Mouse (Mus musculus): ENCODE measurements at regions not wholly inside any gene's neighbourhood (a gene's known extent, or its start where the extent isn't known, plus 50 kb on each side); places are given as distances from the start of the nearest gene placed in this dataset.
A peak's percentile ranks its signal among the peaks of the same experiment; 100 is the strongest.

GRCm38 (mm10) chr10:120663396-120663795, 187.1 kb upstream of the Hmga2 start:
- Histone ChIP-seq H3K4me3 (no peak overlapping the region), H3K9ac (no peak overlapping the region), H3K4me1 (replicated peaks) (0 out of 2 replicates have a peak, but pooled peaks cover 6% of the 10 kb centered on the region), H3K27me3 (0 out of 2 replicates have a peak, but pooled peaks cover 3% of the 10 kb centered on the region), H3K9me3 (no peaks in the 10 kb centered on the region), H3K4me2 (no peak overlapping the region), H3K36me3 (no peaks in the 10 kb centered on the region), H3K27ac (replicated peaks) (no peak overlapping the region)
- WGBS, result 40% methylated on average over 11 of the region's 11 CpGs
- ATAC-seq (ENCODE audit: low read depth), result no peak

DNA sequence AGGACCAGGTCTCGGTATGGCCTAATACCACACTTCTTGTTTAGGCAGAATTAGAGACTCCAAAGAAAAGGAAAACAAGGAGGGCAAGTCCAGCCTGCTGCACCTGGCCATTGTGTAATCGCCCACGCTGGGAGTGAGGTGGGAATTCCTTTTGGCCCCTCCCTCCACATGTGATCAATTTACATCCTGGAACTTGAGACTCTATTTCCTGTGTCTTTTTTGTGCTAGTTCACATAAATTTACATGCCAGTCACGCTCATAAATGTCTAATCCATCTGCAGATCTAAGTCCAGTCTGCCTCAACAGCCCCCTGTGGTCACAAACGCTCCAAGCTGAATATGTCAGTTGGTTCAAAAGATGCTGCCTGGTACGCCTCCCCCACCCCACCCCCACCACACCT, 184.2 kb upstream of the Hmga2 start:
- H3K4me3 ChIP-seq, result no peak overlapping the region
- H3K27ac ChIP-seq (replicated peaks), result no peak overlapping the region
- H3K36me3 ChIP-seq, result no peaks in the 10 kb centered on the region
- H3K27me3 ChIP-seq, result 0 out of 2 replicates have a peak, but pooled peaks cover 3% of the 10 kb centered on the region
- H3K9ac ChIP-seq, result no peak overlapping the region
- no peaks in the 10 kb centered on the region for H3K9me3 ChIP-seq
- H3K4me1 ChIP-seq (replicated peaks), result 0 out of 2 replicates have a peak, but pooled peaks cover 6% of the 10 kb centered on the region
- H3K4me2 ChIP-seq, result no peak overlapping the region
- WGBS, result 34% methylated on average over 6 of the region's 6 CpGs
- ATAC-seq (ENCODE audit: low read depth), result no peak

GRCm38 (mm10) chr10:120655238-120655931, 179.1 kb upstream of the Hmga2 start:
- H3K27ac ChIP-seq (replicated peaks), result no peak overlapping the region
- no peaks in the 10 kb centered on the region for H3K27me3 ChIP-seq
- H3K9me3 ChIP-seq, result 0 out of 2 replicates have a peak, but pooled peaks cover under 1% of the 10 kb centered on the region
- H3K4me2 ChIP-seq, result no peak overlapping the region
- no peaks in the 10 kb centered on the region for H3K36me3 ChIP-seq
- 0 out of 2 replicates have a peak, but pooled peaks cover under 1% of the 10 kb centered on the region for H3K4me1 ChIP-seq (replicated peaks)
- H3K4me3 ChIP-seq, result no peak overlapping the region
- no peak overlapping the region for H3K9ac ChIP-seq
- ATAC-seq (ENCODE audit: low read depth), result no peak
- WGBS, result 83% methylated on average over 14 of the region's 14 CpGs

GRCm38 (mm10) chr10:120652525-120653215, 176.4 kb upstream of the Hmga2 start:
- H3K36me3 ChIP-seq, result no peaks in the 10 kb centered on the region
- H3K9ac ChIP-seq, result no peak overlapping the region
- 87% methylated on average over 6 of the region's 6 CpGs for WGBS
- H3K4me3 ChIP-seq, result no peak overlapping the region
- H3K4me1 ChIP-seq (replicated peaks), result 0 out of 2 replicates have a peak, but pooled peaks cover 2% of the 10 kb centered on the region
- 0 out of 2 replicates have a peak, but pooled peaks cover 3% of the 10 kb centered on the region for H3K9me3 ChIP-seq
- H3K4me2 ChIP-seq, result no peak overlapping the region
- H3K27me3 ChIP-seq, result no peaks in the 10 kb centered on the region; the same call in 1 of the 2 replicates
- no peak overlapping the region for H3K27ac ChIP-seq (replicated peaks)
- ATAC-seq (ENCODE audit: low read depth), result no peak

DNA sequence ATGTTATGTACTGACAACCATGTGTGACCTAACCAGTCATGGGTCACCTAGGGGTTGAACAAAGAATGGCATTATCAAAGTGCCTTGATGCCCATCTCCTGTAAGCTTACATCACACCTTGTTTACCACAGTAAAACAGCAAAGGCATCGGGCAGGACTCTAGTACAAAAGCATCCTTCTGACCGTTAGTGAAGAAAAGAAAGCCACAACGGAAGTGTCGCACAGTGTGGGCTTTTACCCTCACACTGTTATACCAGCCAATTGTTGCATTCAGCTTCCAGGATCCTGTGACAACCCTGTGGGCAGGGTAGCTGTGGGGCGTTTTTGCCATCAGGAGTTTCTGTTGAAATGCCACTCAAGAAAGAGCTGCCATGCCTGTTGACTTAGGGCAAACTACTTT, 175.6 kb upstream of the Hmga2 start:
- H3K4me1 ChIP-seq (replicated peaks), result peaks cover 10% of the 10 kb centered on the region; the same call in 1 of the 2 replicates
- ATAC-seq (ENCODE audit: low read depth), result no peak
- 93% methylated on average over 5 of the region's 5 CpGs for WGBS
- no peaks in the 10 kb centered on the region; the same call in 1 of the 2 replicates for H3K27me3 ChIP-seq
- H3K27ac ChIP-seq (replicated peaks), result no peak overlapping the region
- H3K36me3 ChIP-seq, result no peaks in the 10 kb centered on the region
- no peak overlapping the region for H3K4me2 ChIP-seq
- H3K4me3 ChIP-seq, result no peak overlapping the region
- 0 out of 2 replicates have a peak, but pooled peaks cover 3% of the 10 kb centered on the region for H3K9me3 ChIP-seq
- H3K9ac ChIP-seq, result no peak overlapping the region

GRCm38 (mm10) chr10:120650336-120650735, 174.1 kb upstream of the Hmga2 start:
- ATAC-seq (ENCODE audit: low read depth), result no peak
- peaks cover 3% of the 10 kb centered on the region; the same call in 1 of the 2 replicates for H3K27me3 ChIP-seq
- 98% methylated on average over 9 of the region's 9 CpGs for WGBS

GRCm38 (mm10) chr10:120648741-120649140, 172.5 kb upstream of the Hmga2 start:
- ATAC-seq (ENCODE audit: low read depth), result no peak
- 64% methylated on average over 3 of the region's 3 CpGs for WGBS
- H3K27me3 ChIP-seq, result peaks cover 3% of the 10 kb centered on the region; the same call in 1 of the 2 replicates
- no peak overlapping the region for H3K27ac ChIP-seq (replicated peaks)
- H3K4me2 ChIP-seq, result no peak overlapping the region
- no peaks in the 10 kb centered on the region for H3K36me3 ChIP-seq
- peaks cover 17% of the 10 kb centered on the region; the same call in 1 of the 2 replicates for H3K4me1 ChIP-seq (replicated peaks)
- no peak overlapping the region for H3K4me3 ChIP-seq
- H3K9me3 ChIP-seq, result 0 out of 2 replicates have a peak, but pooled peaks cover 3% of the 10 kb centered on the region
- no peak overlapping the region for H3K9ac ChIP-seq

More at GRCm38 (mm10) chr10:120650336-120650735, 174.1 kb upstream of the Hmga2 start:
- Histone ChIP-seq H3K4me1 (replicated peaks) (peaks cover 17% of the 10 kb centered on the region; the same call in 1 of the 2 replicates), H3K36me3 (no peaks in the 10 kb centered on the region), H3K4me3 (no peak overlapping the region), H3K9ac (no peak overlapping the region), H3K27ac (replicated peaks) (no peak overlapping the region), H3K9me3 (0 out of 2 replicates have a peak, but pooled peaks cover 3% of the 10 kb centered on the region), H3K4me2 (no peak overlapping the region)

GRCm38 (mm10) chr10:120648031-120648430, 171.8 kb upstream of the Hmga2 start:
- WGBS, result 64% methylated on average over 7 of the region's 7 CpGs
- no peak overlapping the region for H3K27ac ChIP-seq (replicated peaks)
- no peak overlapping the region for H3K4me3 ChIP-seq
- no peak overlapping the region for H3K9ac ChIP-seq
- no peak for ATAC-seq (ENCODE audit: low read depth)
- 0 out of 2 replicates have a peak, but pooled peaks cover 3% of the 10 kb centered on the region for H3K9me3 ChIP-seq
- H3K4me1 ChIP-seq (replicated peaks), result peaks cover 17% of the 10 kb centered on the region; the same call in 1 of the 2 replicates
- H3K4me2 ChIP-seq, result no peak overlapping the region
- H3K27me3 ChIP-seq, result peaks cover 6% of the 10 kb centered on the region; the same call in 1 of the 2 replicates
- no peaks in the 10 kb centered on the region for H3K36me3 ChIP-seq

- Histone ChIP-seq H3K27me3 (peaks cover 6% of the 10 kb centered on the region; the same call in 1 of the 2 replicates), H3K9me3 (0 out of 2 replicates have a peak, but pooled peaks cover 3% of the 10 kb centered on the region), H3K4me2 (peak overlapping the region; percentile 51), H3K4me3 (no peak overlapping the region), H3K4me1 (replicated peaks) (peaks cover 17% of the 10 kb centered on the region; the same call in 1 of the 2 replicates), H3K36me3 (no peaks in the 10 kb centered on the region), H3K9ac (peak overlapping the region; percentile 55), H3K27ac (replicated peaks) (peak overlapping the region; percentile 28; the same call in 1 of the 2 replicates)
- 42% methylated on average over 3 of the region's 3 CpGs for WGBS
- ATAC-seq (ENCODE audit: low read depth), result peak; percentile 47; the same call in 1 of the 2 replicates
Measured at GRCm38 (mm10) chr10:120647323-120647722, 171.1 kb upstream of the Hmga2 start.

- peaks cover 17% of the 10 kb centered on the region; the same call in 1 of the 2 replicates for H3K4me1 ChIP-seq (replicated peaks)
- peak; percentile 40; the same call in 1 of the 2 replicates for ATAC-seq (ENCODE audit: low read depth)
- peak overlapping the region; percentile 28; the same call in 1 of the 2 replicates for H3K27ac ChIP-seq (replicated peaks)
- H3K27me3 ChIP-seq, result peaks cover 6% of the 10 kb centered on the region; the same call in 1 of the 2 replicates
- H3K4me2 ChIP-seq, result peak overlapping the region; percentile 51
- 0 out of 2 replicates have a peak, but pooled peaks cover 3% of the 10 kb centered on the region for H3K9me3 ChIP-seq
- no peaks in the 10 kb centered on the region for H3K36me3 ChIP-seq
- WGBS, result 4% methylated on average over 14 of the region's 14 CpGs
- peak overlapping the region; percentile 55 for H3K9ac ChIP-seq
- H3K4me3 ChIP-seq, result peak overlapping the region; percentile 8; the same call in 1 of the 2 replicates
Measured at GRCm38 (mm10) chr10:120646862-120647311, 170.6 kb upstream of the Hmga2 start.

GRCm38 (mm10) chr10:120640847-120641246, 164.6 kb upstream of the Hmga2 start:
- Histone ChIP-seq H3K9ac (no peak overlapping the region), H3K4me2 (no peak overlapping the region), H3K36me3 (no peaks in the 10 kb centered on the region), H3K27ac (replicated peaks) (no peak overlapping the region), H3K27me3 (peaks cover 3% of the 10 kb centered on the region; the same call in 1 of the 2 replicates), H3K4me3 (no peak overlapping the region), H3K4me1 (replicated peaks) (peaks cover 16% of the 10 kb centered on the region), H3K9me3 (no peaks in the 10 kb centered on the region)
- ATAC-seq (ENCODE audit: low read depth), result no peak
- WGBS, result 35% methylated on average over 5 of the region's 5 CpGs
